8 mouse cellular contexts compared by ENCODE assay signal in genomic region chr16:32644801-32645170, GRCm38 (mm10). TPM values are rescaled to one million over a fixed set of nuclear protein-coding genes. Genes with fewer than 3 reads are reported as not detected.
DNase-seq lines count a peak whose midpoint lies in the region; ATAC-seq and TF ChIP-seq lines count a peak whose summit lies in the region.

No protein-coding gene starts in this region.

- peak overlapping the region; percentile 90 for H3K4me2 ChIP-seq in limb, embryonic 14.5 days (replicated peaks; ENCODE audit: low read depth, low read length, severe bottlenecking)
- peak overlapping the region; percentile 91 for H3K4me2 ChIP-seq in stomach, postnatal 0 days (replicated peaks; ENCODE audit: low read depth)

- H3K4me3 ChIP-seq in gastrocnemius, adult 2 months = peak overlapping the region; percentile 91
- H3K4me3 ChIP-seq in erythroblast, embryonic 14.5 days (replicated peaks) = peak overlapping the region; percentile 92
- H3K4me3 ChIP-seq in limb, embryonic 14.5 days (replicated peaks; ENCODE audit: low read length) = peak overlapping the region; percentile 90
- H3K4me3 ChIP-seq in stomach, postnatal 0 days (ENCODE audit: low read depth, low read length) = peak overlapping the region; percentile 92

- peak overlapping the region; percentile 88 for H3K9ac ChIP-seq in limb, embryonic 14.5 days (ENCODE audit: low read depth, low read length, severe bottlenecking)
- H3K9ac ChIP-seq in stomach, postnatal 0 days (ENCODE audit: low read length) = peak overlapping the region; percentile 91

- no peak for DNase-seq in gastrocnemius, adult 2 months
- DNase-seq in gastrocnemius, postnatal 4 days (ENCODE audit: low spot score in 2 of 2) = no peak
- DNase-seq in CD4-positive, CD25-positive, alpha-beta regulatory T cell, adult 2 months (ENCODE audit: low read depth, low spot score) = peak; percentile 40
- no peak for DNase-seq in limb, embryonic 14.5 days (ENCODE audit: low spot score)
- DNase-seq in stomach, postnatal 0 days (ENCODE audit: low spot score) = no peak
- no peak for DNase-seq in testis, postnatal 14 days (ENCODE audit: low spot score)
- no peak for DNase-seq in spleen, postnatal 36 days (ENCODE audit: low spot score in 2 of 2)

- no peak for TF ChIP-seq POLR2A in limb, embryonic 14.5 days (IDR thresholded peaks at IDR 0.05; ENCODE audit: borderline replicate concordance, extremely low read depth, insufficient read depth, insufficient read length)

- ATAC-seq in limb, embryonic 14.5 days (ENCODE audit: low FRiP score, low read depth) = no peak
- ATAC-seq in stomach, postnatal 0 days (ENCODE audit: low FRiP score, low TSS enrichment) = no peak

- 12% methylated on average over 12 of the region's 12 CpGs for WGBS in limb, embryonic 14.5 days
- 15% methylated on average over 12 of the region's 12 CpGs for WGBS in stomach, postnatal 0 days

- no peaks in the 10 kb centered on the region for H3K9me3 ChIP-seq in erythroblast, embryonic 14.5 days (ENCODE audit: control insufficient read depth, low read length)
- no peaks in the 10 kb centered on the region for H3K9me3 ChIP-seq in limb, embryonic 14.5 days (ENCODE audit: control insufficient read depth, low read length)
- H3K9me3 ChIP-seq in stomach, postnatal 0 days (ENCODE audit: control insufficient read depth, low read length) = no peaks in the 10 kb centered on the region

- peaks cover 11% of the 10 kb centered on the region for H3K27me3 ChIP-seq in erythroblast, embryonic 14.5 days (ENCODE audit: control insufficient read depth)
- no peaks in the 10 kb centered on the region for H3K27me3 ChIP-seq in limb, embryonic 14.5 days (ENCODE audit: control insufficient read depth, insufficient read depth, low read length)
- no peaks in the 10 kb centered on the region for H3K27me3 ChIP-seq in stomach, postnatal 0 days (ENCODE audit: control insufficient read depth, insufficient read depth, low read length)

- H3K4me1 ChIP-seq in erythroblast, embryonic 14.5 days (ENCODE audit: control insufficient read depth) = peaks cover 49% of the 10 kb centered on the region
- peaks cover 21% of the 10 kb centered on the region for H3K4me1 ChIP-seq in limb, embryonic 14.5 days (ENCODE audit: control insufficient read depth, insufficient read depth, low read length)
- peaks cover 11% of the 10 kb centered on the region; the same call in 1 of the 2 replicates for H3K4me1 ChIP-seq in stomach, postnatal 0 days (replicated peaks; ENCODE audit: control insufficient read depth, insufficient read depth)

- H3K27ac ChIP-seq in gastrocnemius, adult 2 months = peak overlapping the region; percentile 79
- H3K27ac ChIP-seq in limb, embryonic 14.5 days (replicated peaks; ENCODE audit: low read depth, low read length) = peak overlapping the region; percentile 87; the same call in 1 of the 2 replicates
- H3K27ac ChIP-seq in stomach, postnatal 0 days (replicated peaks) = peak overlapping the region; percentile 91

- intact Hi-C loops in gastrocnemius, adult 2 months (cut with DNase I) = no loop called here

- peaks cover 23% of the 10 kb centered on the region for H3K36me3 ChIP-seq in erythroblast, embryonic 14.5 days (ENCODE audit: control insufficient read depth)
- no peaks in the 10 kb centered on the region for H3K36me3 ChIP-seq in limb, embryonic 14.5 days (ENCODE audit: control insufficient read depth, insufficient read depth, low read length)
- no peaks in the 10 kb centered on the region for H3K36me3 ChIP-seq in stomach, postnatal 0 days (ENCODE audit: control insufficient read depth, insufficient read depth, low read length)

- no peak for TF ChIP-seq CTCF in gastrocnemius, adult 2 months (IDR thresholded peaks at IDR 0.05)
- TF ChIP-seq CTCF in stomach, postnatal 0 days (IDR thresholded peaks at IDR 0.05; ENCODE audit: low read depth) = no peak

- no peak for TF ChIP-seq EP300 in stomach, postnatal 0 days (optimal IDR thresholded peaks at IDR 0.05)

RNA-seq across cellular contexts. Expression of gene Tnk2, which starts 1.1 kb away (rescaled TPM):
- total RNA-seq in gastrocnemius, adult 2 months (2021) = 10 to 100 TPM; 48.4 to 54.4 TPM
- 10 to 100 TPM; 79.9 to 82.7 TPM for total RNA-seq in gastrocnemius, postnatal 4 days (2021)
- 59.1 and 61.6 TPM in 2 replicates for polyA plus RNA-seq in erythroblast, embryonic 14.5 days (2012)
- polyA plus RNA-seq in limb, embryonic 14.5 days (2012; rRNA removed) = 98.1 and 141 TPM in 2 replicates
- polyA plus RNA-seq in limb, embryonic 14.5 days (2014; fragmentation: Nextera tagmentation; extraction: Ambion mirVana) = 16.0 and 17.6 TPM in 2 replicates
- 17.1 and 21.0 TPM in 2 replicates for polyA plus RNA-seq in stomach, postnatal 0 days (2015; fragmentation: Nextera tagmentation; extraction: Ambion mirVana)

RNA-seq across cellular contexts. Expression of gene Tfrc, which starts 36.1 kb away (rescaled TPM):
- 100 to 1,000 TPM in 1 of 2 experiments, 10 to 100 TPM in 1; 77.4 to 174 TPM for total RNA-seq in gastrocnemius, adult 2 months (2021)
- total RNA-seq in gastrocnemius, postnatal 4 days (2021) = 100 to 1,000 TPM in 1 of 2 experiments, 10 to 100 TPM in 1; 83.5 to 124 TPM
- polyA plus RNA-seq in erythroblast, embryonic 14.5 days (2012) = 5.4 and 6.9 TPM in 2 replicates
- 28.6 and 33.6 TPM in 2 replicates for polyA plus RNA-seq in limb, embryonic 14.5 days (2012; rRNA removed)
- 33.4 and 33.8 TPM in 2 replicates for polyA plus RNA-seq in limb, embryonic 14.5 days (2014; fragmentation: Nextera tagmentation; extraction: Ambion mirVana)
- 45.6 and 50.0 TPM in 2 replicates for polyA plus RNA-seq in stomach, postnatal 0 days (2015; fragmentation: Nextera tagmentation; extraction: Ambion mirVana)
